Mouse (Mus musculus) Patski (cell line): ENCODE data around the gene Tspo2. TPM values are rescaled to one million over a fixed set of nuclear protein-coding genes. Genes with fewer than 3 reads are reported as not detected.

Experiments
- ATAC-seq: fragments of 100-300 bp; one replicate; pipeline ENCODE4 v1.8.0; 2021
- CTCF ChIA-PET: fragments of 350-600 bp; sonication (Branson Sonifier 250); formaldehyde crosslinking; loops from one replicate; lab custom pipeline; 2022; ENCODE audit warnings: inconsistent platforms; lab: Charles Lee
- POLR2A ChIA-PET: fragments of 350-600 bp; sonication (Branson Sonifier 250); formaldehyde crosslinking; loops from one replicate; lab custom pipeline; 2022; ENCODE audit warnings: antibody characterized with exemption, inconsistent platforms; lab: Charles Lee
- DNase-seq: peaks from one replicate; pipeline ENCODE4 v3.0.0-alpha.2; 2011; ENCODE audit warnings: low read depth, low spot score
- H3K27me3 ChIP-seq: fragments of 371-371 bp; one replicate; pipeline ENCODE4 v1.5.1; 2021
- CTCF ChIP-seq: fragments of 100-300 bp; IDR thresholded peaks from one replicate; pipeline ENCODE4 v1.5.1; 2021
- in situ Hi-C: fragments of 300-500 bp; cut with MboI; formaldehyde crosslinking; loops from 3 replicates; pipeline ENCODE4 v1.11.1; 2018; ENCODE audit warnings: low pct_unique_long_range_greater_than_20kb, mixed read lengths
- polyA plus RNA-seq: library from polyadenylated mRNA; unstranded; gene quantifications from one replicate; pipeline ENCODE4 v1.2.3, GENCODE M21; 2021

Gene Tspo2
- polyA plus RNA-seq, 1 experiment from 2014 or later: 0.06 TPM

DNA sequence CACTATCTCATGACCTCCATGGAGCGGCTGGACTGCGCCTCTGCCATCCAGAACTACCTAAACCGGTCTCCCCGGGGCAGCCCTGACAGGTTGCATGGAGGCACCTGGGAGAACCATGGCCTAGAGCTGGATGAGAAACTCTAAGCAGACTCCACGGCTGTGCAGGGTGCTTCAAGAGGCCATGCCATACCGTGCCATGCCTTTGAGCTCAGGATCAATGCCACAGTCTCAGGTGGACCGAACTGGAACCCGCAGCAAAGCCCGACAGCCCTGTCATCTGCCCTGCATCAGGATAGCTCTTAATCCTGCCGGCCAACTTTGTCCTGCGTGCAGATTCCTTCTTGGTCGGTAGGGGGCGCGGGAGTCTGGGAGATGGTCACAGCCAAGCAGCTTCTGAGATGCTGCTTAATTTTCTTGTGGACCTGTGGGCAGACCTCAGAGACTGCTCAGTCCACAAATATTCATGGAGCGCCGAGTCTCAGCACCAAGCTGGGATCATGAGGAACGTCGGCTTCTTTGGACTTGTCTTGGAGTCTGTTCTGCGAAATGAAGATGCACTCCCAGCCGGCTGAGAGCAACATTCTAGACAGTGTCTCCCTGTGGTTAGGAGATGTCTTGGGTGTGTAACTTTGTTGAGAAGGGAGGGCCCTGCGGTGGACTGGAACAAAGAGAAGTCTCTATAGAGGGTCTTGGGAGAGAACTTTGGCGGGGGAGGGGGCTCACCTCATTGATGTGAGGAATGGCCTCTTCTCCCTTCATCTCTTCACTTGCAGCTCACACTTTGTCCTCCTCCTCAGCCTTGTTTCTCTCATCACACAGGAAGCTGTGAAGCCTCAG lies 16.3 kb upstream of the Tspo2 start:
- CTCF ChIA-PET: interaction anchor here (0.6 to 1.9 kb wide), 14 partner anchors 9 to 134 kb away, joined by 3 to 11 read pairs (median 4); partner anchors contain the start of gene Tspo2
- peaks cover 3% of the 10 kb centered on the region for H3K27me3 ChIP-seq
- no peak for DNase-seq
- TF ChIP-seq CTCF: peak; percentile 95
- in situ Hi-C loops: no loop called here
- POLR2A ChIA-PET: interaction anchor here (0.6 kb wide), 1 partner anchor 136 kb away, joined by 4 read pairs; no protein-coding TSS in a partner anchor
- peak; percentile 86 for ATAC-seq

DNA sequence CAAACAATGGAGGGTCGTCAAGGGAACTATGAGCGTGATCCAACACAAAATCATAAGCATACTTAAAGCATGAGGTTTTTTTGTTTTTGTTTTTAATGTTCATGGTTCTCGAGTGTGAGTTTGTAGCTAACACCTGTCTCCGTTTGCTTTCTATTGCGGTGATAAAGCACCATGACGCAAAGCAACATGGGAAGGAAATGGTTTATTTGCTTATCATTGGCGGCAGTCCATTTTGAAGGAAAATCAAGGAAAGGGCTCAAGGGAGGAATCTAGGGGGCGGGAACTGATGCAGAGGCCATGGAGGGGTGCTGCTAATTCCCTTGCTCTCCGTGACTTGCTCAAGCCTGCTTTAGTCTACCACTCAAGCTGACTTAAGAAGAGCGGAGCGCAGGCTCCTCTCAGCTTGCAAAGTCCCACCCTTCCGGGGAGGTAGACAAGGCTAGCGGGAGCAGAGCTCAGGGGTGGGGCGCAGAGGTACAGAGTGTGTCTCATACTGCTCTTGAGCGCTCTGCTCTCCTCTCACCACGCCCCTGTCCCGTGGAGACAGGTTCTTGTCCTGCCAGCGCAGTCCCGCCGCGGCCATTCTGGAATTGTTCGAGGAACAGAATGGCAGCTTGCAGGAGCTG lies 15.6 kb upstream of the Tspo2 start:
- peaks cover under 1% of the 10 kb centered on the region for H3K27me3 ChIP-seq
- DNase-seq (no peak), ATAC-seq (no peak)
- no peak for TF ChIP-seq CTCF
- in situ Hi-C loops: no loop called here
- ChIA-PET POLR2A (interaction anchor here (0.6 kb wide), 1 partner anchor 137 kb away, joined by 4 read pairs; no protein-coding TSS in a partner anchor), CTCF (interaction anchor here (0.6 to 1.9 kb wide), 14 partner anchors 8 to 135 kb away, joined by 3 to 11 read pairs (median 4); partner anchors contain the start of gene Tspo2)

DNA sequence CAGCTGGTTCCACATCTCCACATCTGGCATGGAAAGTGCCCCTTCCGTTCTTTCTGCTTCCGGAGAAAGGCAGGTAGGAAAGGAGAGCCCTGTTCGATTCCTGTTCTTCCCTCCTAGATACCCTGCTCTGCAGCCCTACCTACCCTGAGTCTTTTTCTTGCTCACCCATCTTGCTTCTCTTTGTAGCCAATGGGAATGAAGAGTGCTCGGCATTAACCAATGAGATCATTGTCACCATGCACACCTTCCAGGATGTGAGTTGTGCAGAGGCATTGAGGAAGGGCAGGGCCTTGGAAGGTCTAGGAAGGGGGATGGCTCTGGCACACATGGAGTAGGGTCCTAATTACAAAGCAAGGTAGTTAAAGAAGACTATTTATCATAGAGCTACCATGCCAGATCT lies 12.1 kb upstream of the Tspo2 start:
- CTCF ChIA-PET: no interaction called here
- no peaks in the 10 kb centered on the region for H3K27me3 ChIP-seq
- no peak for TF ChIP-seq CTCF
- ATAC-seq (no peak), DNase-seq (no peak)
- POLR2A ChIA-PET: no interaction called here
- in situ Hi-C loops: no loop called here

DNA sequence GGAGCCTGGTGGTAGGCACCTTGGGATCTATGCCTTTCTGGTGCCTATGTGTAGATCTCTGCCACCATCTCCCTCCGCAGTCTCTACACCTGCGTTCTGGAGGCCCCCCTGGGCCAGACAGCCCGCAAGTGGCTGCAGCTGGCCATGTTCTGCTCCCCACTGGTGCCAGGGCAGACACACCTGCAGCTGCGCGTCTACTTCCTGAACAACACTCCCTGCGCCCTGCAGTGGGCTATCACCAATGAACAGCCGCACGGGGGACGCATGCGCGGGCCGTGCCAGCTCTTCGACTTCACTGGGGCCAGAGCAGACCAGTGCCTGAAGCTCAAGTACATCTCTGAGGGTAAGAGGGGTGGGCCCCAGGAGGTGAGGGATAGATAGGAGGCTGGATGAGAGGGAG lies 10.8 kb upstream of the Tspo2 start:
- no peak for TF ChIP-seq CTCF
- in situ Hi-C loops: no loop called here
- POLR2A ChIA-PET: no interaction called here
- DNase-seq (no peak), ATAC-seq (no peak)
- H3K27me3 ChIP-seq: no peaks in the 10 kb centered on the region
- CTCF ChIA-PET: no interaction called here

DNA sequence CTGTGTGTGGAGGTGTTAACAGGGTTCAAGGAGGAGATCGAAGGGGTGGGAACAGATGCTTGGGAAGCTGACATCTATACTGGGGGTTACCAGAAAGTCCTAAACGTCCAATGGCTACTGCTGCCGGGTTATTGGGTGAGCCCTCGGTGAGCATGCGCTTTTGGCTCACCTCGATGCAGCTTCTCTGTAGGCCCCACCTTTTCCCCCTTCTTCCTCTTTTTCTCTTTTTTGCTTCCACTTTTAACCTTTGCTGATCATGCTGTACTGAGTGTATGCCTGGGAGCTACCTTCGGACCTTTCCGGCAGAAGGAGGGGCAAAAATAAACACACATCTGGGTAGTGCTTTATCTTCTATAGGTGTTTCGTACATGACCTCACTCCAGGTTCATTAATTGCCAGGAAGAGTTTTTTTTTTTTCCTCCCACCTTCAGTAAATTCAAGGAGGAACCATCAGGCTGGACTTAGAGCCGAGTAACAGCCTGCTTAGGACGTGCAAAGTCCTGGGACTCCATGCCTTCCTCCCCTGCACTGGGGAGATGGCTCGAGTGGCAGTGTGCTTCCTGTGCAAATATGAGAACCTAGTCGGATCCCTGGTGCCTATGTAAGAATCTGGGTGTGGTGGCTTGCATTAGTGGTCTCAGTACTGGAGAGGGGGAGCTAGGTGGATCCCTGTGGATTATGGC lies 6.8 kb upstream of the Tspo2 start:
- ATAC-seq: no peak
- ChIA-PET POLR2A (interaction anchor here (0.6 kb wide), 2 partner anchors 43 to 158 kb away, joined by 3 to 4 read pairs; no protein-coding TSS in a partner anchor), CTCF (interaction anchor here (2.1 kb wide), 1 partner anchor 9 kb away, joined by 11 read pairs; no protein-coding TSS in a partner anchor)
- no peaks in the 10 kb centered on the region for H3K27me3 ChIP-seq
- TF ChIP-seq CTCF: no peak
- DNase-seq: no peak
- in situ Hi-C loops: no loop called here

DNA sequence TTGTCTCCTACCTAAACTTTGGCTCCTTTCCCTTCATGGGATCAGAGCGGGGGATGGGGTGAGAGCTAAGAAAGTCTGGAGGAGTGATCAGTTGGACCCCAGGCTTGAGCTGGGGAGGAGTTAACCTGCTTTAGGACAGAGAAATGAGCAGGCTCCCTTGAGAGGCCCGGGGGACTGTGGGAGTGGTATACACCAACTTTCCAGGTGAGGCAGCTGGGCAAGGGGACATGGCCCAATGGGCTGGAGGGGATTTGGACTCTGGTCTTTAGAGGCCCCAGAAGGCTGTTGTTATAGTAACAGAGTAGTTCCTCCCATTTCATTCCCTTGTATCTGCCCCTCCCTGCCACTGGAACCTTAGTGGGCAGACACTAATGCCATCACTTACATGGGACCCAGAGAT lies 4.6 kb upstream of the Tspo2 start:
- in situ Hi-C loops: no loop called here
- DNase-seq (no peak), ATAC-seq (no peak)
- no peak for TF ChIP-seq CTCF
- ChIA-PET CTCF (no interaction called here), POLR2A (no interaction called here)
- no peaks in the 10 kb centered on the region for H3K27me3 ChIP-seq

DNA sequence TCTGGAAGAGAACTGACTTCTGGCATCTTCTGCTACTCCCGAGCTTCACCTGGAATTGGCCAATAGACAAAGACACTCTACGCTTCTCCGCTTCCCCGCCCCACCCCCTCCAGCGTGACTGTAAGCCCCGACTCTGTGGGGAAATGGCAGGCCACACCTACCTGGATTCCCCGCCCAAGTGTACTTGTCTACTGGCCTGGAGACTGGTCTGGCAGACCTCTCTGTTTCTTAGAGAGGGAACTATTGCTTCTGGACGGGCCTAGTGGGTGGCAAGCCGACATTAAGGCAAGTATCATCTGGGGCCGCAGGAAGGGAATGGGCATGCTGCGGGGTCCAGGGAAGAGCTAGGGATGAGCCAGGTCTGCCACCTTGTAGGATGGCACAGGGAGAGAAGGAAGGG lies 3.4 kb upstream of the Tspo2 start, which contains the start of gene Unc5cl:
Unc5cl (plus strand) TSS at position 214 of the 400 bp plus-strand sequence.
- ChIA-PET POLR2A (no interaction called here), CTCF (no interaction called here)
- H3K27me3 ChIP-seq: no peaks in the 10 kb centered on the region
- ATAC-seq (no peak), DNase-seq (no peak)
- TF ChIP-seq CTCF: no peak
- in situ Hi-C loops: no loop called here

DNA sequence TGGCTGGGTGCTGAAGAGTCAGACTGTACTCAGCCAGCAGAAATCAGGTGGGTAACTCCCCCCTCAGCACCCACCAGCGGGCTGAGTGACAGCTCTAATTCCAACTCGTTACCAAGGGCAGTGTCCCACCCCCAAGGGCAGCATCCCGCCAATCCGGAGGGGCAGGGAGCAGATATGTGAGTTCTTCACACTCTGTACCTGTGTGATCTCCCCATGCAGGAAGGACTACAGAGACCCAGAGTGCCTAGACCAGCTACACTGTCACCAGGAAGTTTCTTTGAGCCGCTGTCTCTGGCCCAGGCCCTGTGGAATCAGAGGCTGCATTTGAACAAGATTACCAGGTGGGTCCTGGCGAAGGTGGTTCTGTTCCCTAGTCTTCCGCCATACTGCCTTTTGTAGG lies 2.9 kb upstream of the Tspo2 start:
- ATAC-seq (no peak), DNase-seq (no peak)
- H3K27me3 ChIP-seq: no peaks in the 10 kb centered on the region
- TF ChIP-seq CTCF: no peak
- ChIA-PET CTCF (no interaction called here), POLR2A (no interaction called here)
- in situ Hi-C loops: no loop called here

DNA sequence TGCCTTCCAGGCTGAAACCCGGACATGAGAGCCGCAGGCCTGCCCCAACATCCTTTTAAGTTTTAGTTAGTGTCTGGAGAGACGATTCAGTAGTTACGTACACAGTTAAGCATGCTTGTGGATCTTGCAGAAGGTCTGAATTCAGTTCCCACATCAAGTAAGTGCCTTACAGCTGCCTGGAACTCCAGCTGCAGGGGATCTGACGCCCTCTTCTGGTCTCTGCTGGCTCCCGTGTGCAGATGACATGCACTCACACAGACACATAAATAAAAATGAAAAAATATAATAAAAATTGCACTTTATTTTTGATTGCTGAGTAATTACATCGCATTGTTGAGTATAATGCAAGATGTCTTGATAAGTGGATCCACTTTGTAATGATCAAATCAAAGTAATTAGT lies 2.2 kb upstream of the Tspo2 start:
- POLR2A ChIA-PET: no interaction called here
- in situ Hi-C loops: no loop called here
- H3K27me3 ChIP-seq: no peaks in the 10 kb centered on the region
- ATAC-seq (no peak), DNase-seq (no peak)
- CTCF ChIA-PET: interaction anchor here (3.0 kb wide), 1 partner anchor 10 kb away, joined by 11 read pairs; no protein-coding TSS in a partner anchor
- no peak for TF ChIP-seq CTCF

DNA sequence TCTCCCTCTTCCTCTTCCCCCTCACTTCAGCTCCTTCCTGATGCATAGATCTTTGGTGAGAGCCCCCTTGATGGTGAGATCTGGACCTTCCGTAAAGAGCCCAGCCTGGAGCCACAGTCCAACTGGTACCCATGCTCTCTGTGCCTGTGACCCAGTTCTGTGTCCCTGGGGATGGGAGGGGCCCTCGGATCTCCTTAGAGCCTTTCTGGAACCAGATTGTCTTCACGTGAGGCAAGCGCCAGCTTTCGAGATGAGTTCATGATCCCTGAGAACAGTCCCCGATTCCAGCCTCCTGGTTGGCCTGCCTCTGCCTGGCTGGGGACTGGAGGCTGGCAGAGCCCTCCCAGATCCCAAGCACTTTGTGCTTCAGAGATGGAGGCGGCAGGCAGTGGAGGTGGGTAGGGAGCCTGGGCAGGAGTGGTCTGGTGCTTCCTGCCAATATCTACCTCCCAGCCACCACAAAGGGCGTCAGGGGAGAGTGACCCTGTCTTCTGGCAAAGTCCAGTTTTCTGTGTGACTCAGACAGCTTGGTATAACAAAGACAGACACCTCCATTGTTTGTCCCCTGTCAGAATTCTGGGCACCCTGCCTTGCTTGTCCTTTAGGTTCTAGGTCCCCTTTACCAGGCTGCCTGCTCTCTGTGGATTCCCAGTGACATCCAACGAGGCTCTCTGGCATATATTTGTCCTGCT lies 577 bp upstream of the Tspo2 start:
- ChIA-PET POLR2A (interaction anchor here (0.9 kb wide), 1 partner anchor 9 kb away, joined by 5 read pairs; no protein-coding TSS in a partner anchor), CTCF (interaction anchor here (1.9 to 3.0 kb wide), 2 partner anchors 8 to 16 kb away, joined by 9 to 11 read pairs; no protein-coding TSS in a partner anchor)
- no peak for TF ChIP-seq CTCF
- no peaks in the 10 kb centered on the region for H3K27me3 ChIP-seq
- in situ Hi-C loops: no loop called here
- ATAC-seq (peak; percentile 59), DNase-seq (no peak)
